Mouse (Mus musculus): ENCODE results near the gene Galnt2.

- TF ChIP-seq CTCF (IDR thresholded peaks at IDR 0.05) (no peak), EP300 (IDR thresholded peaks at IDR 0.05) (no peak)
Observed at GRCm38 (mm10) chr8:124235536-124235935, 4.3 kb downstream of the Galnt2 start.
